Mouse (Mus musculus): ENCODE results near the gene Slc25a45. TPM values are rescaled to one million over a fixed set of nuclear protein-coding genes. Genes with fewer than 3 reads are reported as not detected.

The Slc25a45 gene
- total RNA-seq, 1 experiment from 2014 or later: 69.7 TPM

DNA sequence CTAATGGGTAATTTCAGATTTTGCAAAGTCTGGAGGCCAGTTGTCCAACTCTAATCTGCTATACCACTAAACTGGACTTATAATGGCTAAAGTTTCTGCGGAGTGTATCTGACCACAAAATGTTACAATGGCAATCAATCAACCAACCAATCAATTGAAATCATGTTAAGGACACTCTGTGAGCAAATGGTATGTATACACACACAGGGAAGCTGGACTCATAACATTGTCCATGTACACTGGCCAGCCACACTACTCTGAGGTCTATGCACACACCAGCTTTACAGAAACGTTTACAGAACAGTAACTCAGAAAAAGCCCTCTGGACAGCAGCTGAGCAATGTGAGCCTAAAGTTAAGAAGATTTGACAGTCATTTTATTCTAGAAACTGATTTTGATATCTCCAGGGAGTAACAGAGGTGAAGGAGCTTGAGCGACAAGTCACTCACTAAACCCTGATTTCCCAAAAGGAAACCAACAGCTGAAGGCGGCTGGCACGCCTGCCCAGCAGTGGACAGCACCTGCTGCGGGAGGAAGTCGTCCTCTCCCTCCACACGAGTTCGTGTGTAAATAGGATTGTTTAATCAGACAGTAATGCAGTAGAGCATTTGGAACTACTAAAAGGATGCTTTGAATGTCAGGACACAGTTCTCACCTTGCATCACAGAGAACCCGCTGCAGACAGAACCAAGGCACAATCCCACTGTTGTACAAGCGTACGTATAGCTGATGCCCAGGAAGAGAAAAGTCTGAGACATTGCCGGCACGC lies 38.1 kb upstream of the Slc25a45 start:
- no peak for ATAC-seq (replicated peaks; ENCODE audit: insufficient number of reproducible peaks, low FRiP score, low TSS enrichment, poor library complexity, severe bottlenecking)

DNA sequence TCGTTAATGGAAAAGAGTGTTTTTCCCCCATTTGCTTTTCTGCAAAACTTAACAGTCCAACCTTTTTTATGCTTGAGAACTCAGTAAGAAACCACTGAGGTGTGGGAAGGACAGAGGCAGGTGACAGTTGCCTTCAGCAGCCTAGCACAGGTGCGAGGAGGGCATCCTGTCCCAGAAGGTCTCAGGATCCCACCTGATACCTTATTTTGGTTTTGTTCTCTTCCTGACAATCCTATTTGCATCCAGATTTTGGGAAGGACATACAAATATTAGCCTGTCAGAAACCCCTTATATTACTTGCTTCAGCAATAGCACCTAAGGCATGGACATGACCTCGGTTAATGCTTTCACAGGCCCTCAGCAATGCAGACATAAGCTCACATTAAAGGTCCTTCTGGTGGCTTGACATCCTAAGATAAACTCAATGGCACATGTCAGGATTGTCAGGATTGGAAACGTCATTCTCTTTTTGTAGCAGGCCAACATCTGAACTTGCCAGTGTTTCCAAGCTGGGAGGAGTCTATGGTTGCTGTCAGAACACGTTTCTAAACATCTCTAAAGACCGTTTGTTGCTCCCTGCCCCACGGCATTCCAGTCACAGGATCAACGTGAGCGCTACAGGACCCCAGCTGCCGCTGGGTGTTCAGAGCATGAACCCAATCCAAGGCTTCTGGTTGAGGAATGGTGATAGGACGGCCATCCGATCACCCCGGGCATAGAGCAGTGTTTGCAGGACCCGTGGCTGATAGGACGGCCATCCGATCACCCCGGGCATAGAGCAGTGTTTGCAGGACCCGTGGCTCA lies 37.3 kb upstream of the Slc25a45 start:
- no peak for ATAC-seq (replicated peaks; ENCODE audit: insufficient number of reproducible peaks, low FRiP score, low TSS enrichment, poor library complexity, severe bottlenecking)

- ATAC-seq (replicated peaks; ENCODE audit: insufficient number of reproducible peaks, low FRiP score, low TSS enrichment, poor library complexity, severe bottlenecking): no peak
Observed at GRCm38 (mm10) chr19:5840890-5841388, 36.7 kb upstream of the Slc25a45 start.

GRCm38 (mm10) chr19:5841389-5841946 lies 36.1 kb upstream of the Slc25a45 start:
- ATAC-seq (replicated peaks; ENCODE audit: insufficient number of reproducible peaks, low FRiP score, low TSS enrichment, poor library complexity, severe bottlenecking): no peak

- ATAC-seq (replicated peaks; ENCODE audit: insufficient number of reproducible peaks, low FRiP score, low TSS enrichment, poor library complexity, severe bottlenecking): no peak
Observed at GRCm38 (mm10) chr19:5841999-5842784, 35.4 kb upstream of the Slc25a45 start.

DNA sequence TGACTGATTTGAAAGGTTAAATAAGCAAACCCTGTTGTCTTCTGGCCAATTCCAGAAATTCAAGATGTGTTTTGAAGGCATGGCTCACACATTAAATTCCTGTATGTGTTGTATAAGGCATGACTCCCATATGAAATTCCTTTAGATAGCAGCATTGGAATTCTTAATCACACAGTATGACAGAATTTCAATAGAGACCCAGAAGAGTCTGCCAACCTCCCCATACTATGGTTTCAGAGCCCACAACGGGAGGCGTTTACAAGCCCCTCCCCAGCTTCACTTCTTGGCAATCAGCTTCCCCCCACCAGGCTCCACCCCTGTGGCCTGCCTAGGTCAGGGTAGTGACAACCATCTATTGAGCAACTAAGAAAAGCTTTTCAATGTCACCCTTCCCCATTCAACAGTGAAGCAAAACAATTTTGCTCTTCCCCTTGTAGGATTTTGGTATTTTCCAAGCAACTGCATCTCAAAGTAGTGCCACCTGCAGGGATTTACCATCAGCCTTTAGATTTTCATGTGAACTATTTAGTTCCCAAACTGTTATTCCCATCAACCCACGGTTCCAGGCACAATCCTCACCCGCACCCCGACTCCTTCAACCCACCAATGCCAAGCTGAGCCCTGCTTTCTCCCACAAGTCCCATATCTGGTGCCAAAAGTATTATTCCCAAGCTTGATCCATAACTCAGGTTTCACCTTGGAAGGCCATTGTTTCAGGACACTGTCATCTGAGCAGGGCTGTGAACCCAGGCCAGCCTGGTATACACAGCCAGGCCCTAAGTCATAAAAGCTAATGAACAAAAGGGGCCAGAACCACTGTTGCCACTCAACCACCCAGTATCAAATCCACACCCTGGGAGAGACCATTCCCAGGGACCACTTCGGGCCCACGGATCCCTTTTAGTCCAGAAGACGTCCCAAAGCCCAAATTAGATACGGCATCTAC lies 34.5 kb upstream of the Slc25a45 start:
- no peak for ATAC-seq (replicated peaks; ENCODE audit: insufficient number of reproducible peaks, low FRiP score, low TSS enrichment, poor library complexity, severe bottlenecking)

- no peak for ATAC-seq (replicated peaks; ENCODE audit: insufficient number of reproducible peaks, low FRiP score, low TSS enrichment, poor library complexity, severe bottlenecking)
Observed at GRCm38 (mm10) chr19:5843781-5844691, 33.6 kb upstream of the Slc25a45 start.

DNA sequence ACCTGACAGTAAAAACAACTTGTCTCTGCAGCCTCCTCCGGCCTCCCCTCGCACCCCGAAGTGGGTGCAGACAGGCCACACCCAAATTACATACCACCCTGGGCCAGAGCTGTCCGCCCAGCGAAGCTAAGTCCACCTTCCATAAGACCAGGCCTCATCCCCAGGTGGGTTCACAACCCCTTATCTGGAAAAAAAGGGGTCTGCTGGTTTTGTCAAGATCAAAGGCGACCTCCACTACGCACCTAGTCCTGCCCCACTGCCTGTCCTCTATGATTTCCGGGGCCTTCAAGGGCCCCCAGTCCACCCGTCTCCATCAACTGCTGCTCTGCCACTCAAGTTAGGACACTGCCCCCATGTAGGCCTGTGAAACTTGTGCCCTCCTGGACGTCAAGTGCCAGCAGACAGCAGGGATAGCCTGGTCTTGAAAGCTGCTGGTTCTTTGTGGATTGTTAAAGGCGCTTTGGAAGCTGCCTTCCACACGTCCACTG lies 32.7 kb upstream of the Slc25a45 start:
- no peak for ATAC-seq (replicated peaks; ENCODE audit: insufficient number of reproducible peaks, low FRiP score, low TSS enrichment, poor library complexity, severe bottlenecking)

DNA sequence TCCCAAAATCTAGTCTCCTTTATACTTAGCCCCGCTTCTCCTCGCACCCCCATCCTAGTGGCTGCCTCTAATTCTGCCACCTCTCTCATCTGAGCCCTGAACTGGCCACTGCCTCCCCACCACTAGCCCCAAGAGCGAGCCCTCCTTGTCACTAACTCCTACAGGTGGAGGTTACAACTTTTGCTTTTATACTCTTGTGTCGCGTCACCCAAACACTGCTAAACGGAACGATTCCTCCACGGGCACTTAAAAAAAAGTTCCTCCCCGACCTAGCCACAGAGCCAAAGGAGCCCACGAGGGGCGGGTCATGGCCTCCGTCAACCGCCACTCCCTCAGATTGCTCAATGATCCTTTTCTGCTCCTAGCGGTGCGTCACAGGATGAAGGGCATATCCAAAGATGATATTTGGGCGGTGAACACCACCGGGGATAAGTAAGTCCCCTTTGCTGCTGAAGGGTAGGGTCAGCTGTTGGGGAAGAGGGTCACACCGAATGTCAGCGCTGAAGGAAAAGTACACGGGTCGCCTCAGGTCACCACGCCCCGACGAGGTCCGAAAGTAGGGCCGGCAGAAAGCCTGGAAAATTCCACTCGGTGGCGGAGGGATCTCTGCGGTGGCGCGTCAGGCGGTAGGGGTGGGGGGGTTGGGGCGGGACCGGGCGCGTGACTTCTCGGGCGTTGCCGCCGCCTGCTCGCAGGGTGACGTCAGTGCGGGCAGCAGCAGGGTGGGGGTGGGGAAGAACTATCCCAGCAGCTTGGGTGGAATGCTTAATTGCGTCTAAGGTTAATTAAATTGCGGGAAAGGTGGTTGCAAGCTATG lies 32.1 kb upstream of the Slc25a45 start:
- peak; percentile 21 for ATAC-seq (replicated peaks; ENCODE audit: insufficient number of reproducible peaks, low FRiP score, low TSS enrichment, poor library complexity, severe bottlenecking)

- no peak for ATAC-seq (replicated peaks; ENCODE audit: insufficient number of reproducible peaks, low FRiP score, low TSS enrichment, poor library complexity, severe bottlenecking)
Observed at GRCm38 (mm10) chr19:5846154-5846553, 31.5 kb upstream of the Slc25a45 start.

- ATAC-seq (replicated peaks; ENCODE audit: insufficient number of reproducible peaks, low FRiP score, low TSS enrichment, poor library complexity, severe bottlenecking): peak; percentile 10
Observed at GRCm38 (mm10) chr19:5846557-5847305, 30.9 kb upstream of the Slc25a45 start.

DNA sequence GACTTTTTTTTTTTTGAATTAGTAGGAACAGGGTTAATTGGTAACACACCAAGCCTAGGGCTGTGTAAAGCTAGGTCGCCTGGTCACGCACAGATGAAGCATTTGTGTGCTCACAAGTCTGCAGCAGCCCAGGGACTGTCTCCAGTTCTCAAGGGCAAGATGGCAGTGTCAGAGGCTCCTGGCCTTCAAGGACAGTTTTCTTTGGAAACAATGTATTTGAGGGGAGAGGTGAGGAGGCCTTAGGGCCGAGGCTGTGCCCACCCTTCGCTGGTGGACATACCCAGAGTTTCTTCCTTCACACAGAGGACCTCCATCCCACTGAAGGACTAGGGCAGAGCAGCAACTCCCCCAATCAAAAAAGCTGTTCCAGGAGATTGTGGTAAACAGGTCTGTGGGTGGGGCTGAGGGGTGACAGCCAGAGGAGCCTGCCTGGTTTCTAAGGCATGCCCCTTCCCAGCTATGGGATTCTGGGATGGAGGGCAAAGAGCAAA lies 30.3 kb upstream of the Slc25a45 start:
- ATAC-seq (replicated peaks; ENCODE audit: insufficient number of reproducible peaks, low FRiP score, low TSS enrichment, poor library complexity, severe bottlenecking): no peak

DNA sequence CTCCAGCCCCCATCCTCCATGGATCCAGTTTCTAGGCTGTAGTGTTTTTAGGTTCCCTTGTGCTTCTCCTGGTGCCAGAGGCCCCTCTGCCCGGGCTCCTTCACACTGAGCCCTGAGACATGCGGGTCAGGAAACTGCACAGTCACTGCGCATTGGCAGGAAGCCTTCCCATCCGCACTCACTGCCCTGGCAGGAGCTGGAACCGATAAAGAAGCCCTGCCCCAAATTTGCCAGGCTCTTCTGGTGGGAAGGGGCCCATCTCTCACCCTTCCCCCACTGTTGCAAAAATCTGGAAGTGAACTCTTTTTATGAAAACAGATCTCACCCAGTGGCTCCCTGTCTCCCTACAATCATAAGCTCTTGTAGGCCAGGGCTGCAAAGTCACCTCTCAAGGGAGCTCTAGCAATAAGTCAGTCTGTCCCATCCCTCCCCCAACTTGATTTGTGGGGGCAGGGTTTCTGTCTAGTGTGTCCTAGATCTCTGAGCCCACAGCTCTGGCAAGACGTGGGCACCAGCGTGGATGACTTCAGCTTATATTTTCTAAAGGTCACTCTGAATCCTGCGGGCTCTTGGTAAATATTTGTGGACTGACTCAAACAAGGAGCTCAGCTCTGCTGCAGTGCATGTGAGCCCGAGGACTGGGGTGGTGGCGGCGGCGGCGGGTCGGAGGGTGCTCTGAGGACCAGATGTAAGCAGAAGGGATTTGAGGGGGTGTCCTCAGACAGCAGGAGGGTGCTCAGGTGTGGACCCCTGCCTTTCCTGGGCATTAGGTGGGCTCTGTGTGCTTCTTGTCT lies 29.4 kb upstream of the Slc25a45 start:
- no peak for ATAC-seq (replicated peaks; ENCODE audit: insufficient number of reproducible peaks, low FRiP score, low TSS enrichment, poor library complexity, severe bottlenecking)

Data from monocyte, adult 5-6 weeks (primary cell).